Mouse (Mus musculus) embryonic facial prominence, embryonic 13.5 days (tissue): ENCODE measurements around the gene Hif1an. TPM values are rescaled to one million over a fixed set of nuclear protein-coding genes. Genes with fewer than 3 reads are reported as not detected.
A peak's percentile ranks its signal among the peaks of the same experiment; 100 is the strongest.

Experiments used
- ATAC-seq: fragments of 200-750 bp; cut with Nextera tagmentation; 2 replicates; pipeline ENCODE4 v1.8.0; 2017; ENCODE audit warnings: low read depth; ENCODE audit not compliant: insufficient number of reproducible peaks, insufficient read depth, low FRiP score, low TSS enrichment
- H3K27ac ChIP-seq: fragments of 300-500 bp; sonication (generic); 2 replicates; pipeline ENCODE4 v1.5.1; 2015; ENCODE audit warnings: moderate library complexity, mild to moderate bottlenecking, inconsistent platforms
- H3K27me3 ChIP-seq: fragments of 300-500 bp; sonication (generic); 2 replicates; pipeline ENCODE4 v1.6.1; 2015; ENCODE audit warnings: mild to moderate bottlenecking, inconsistent platforms
- H3K36me3 ChIP-seq: fragments of 300-500 bp; sonication (generic); 2 replicates; pipeline ENCODE4 v1.6.1; 2015; ENCODE audit warnings: mild to moderate bottlenecking, inconsistent platforms
- H3K4me1 ChIP-seq: fragments of 300-500 bp; sonication (generic); 2 replicates; pipeline ENCODE4 v1.6.1; 2015; ENCODE audit warnings: inconsistent platforms
- H3K4me2 ChIP-seq: fragments of 300-500 bp; sonication (generic); 2 replicates; pipeline ENCODE4 v1.6.1; 2015; ENCODE audit warnings: moderate library complexity, mild to moderate bottlenecking, inconsistent platforms
- H3K4me3 ChIP-seq: fragments of 300-500 bp; sonication (generic); 2 replicates; pipeline ENCODE4 v1.5.1; 2015; ENCODE audit warnings: mild to moderate bottlenecking, inconsistent platforms
- H3K9ac ChIP-seq: fragments of 300-500 bp; sonication (generic); 2 replicates; pipeline ENCODE4 v1.6.1; 2015; ENCODE audit warnings: mild to moderate bottlenecking, inconsistent platforms
- H3K9me3 ChIP-seq: fragments of 300-500 bp; sonication (generic); 2 replicates; pipeline ENCODE4 v1.6.1; 2016; ENCODE audit warnings: inconsistent platforms
- WGBS: fragments of 180-500 bp; shearing (Covaris S2); methylation state at CpG from one replicate; pipeline ENCODE4 v1.1.7; 2015; ENCODE audit warnings: mixed read lengths; 5-methylcytosine and 5-hydroxymethylcytosine counted together
- polyA plus RNA-seq: library from polyadenylated mRNA; unstranded; fragments of >200 nt; fragmentation: Nextera tagmentation; extraction: Ambion mirVana; gene quantifications from 2 replicates; pipeline ENCODE4 v1.2.1, GENCODE M21; 2015

Gene Hif1an
- polyA plus RNA-seq, 1 experiment from 2014 or later = 29.3 TPM

DNA sequence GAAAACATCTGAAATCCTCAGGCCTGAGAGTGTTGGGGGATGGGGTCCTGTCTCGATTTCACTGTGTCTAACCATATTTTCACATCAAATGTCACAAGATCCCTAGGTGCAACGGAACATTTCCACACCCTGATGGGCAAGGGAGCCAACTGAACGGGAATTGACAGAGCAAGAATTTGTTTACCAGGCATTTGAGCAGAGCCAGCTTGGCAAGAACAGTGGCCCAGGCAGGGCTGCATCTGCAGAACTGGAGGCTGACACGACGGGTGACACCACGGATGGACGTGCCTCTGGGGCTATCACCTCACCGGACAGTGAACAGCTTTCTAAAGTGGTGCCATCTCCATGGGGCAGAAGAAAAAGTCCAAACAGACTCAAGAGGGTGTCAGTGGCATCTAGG is 25.2 kb upstream of the Hif1an start:
- H3K4me1 ChIP-seq = 0 out of 2 replicates have a peak, but pooled peaks cover 2% of the 10 kb centered on the region
- H3K4me2 ChIP-seq = no peak overlapping the region
- no peak overlapping the region for H3K4me3 ChIP-seq
- no peak overlapping the region for H3K9ac ChIP-seq
- no peaks in the 10 kb centered on the region for H3K36me3 ChIP-seq
- no peak for ATAC-seq
- 74% methylated on average over 8 of the region's 8 CpGs for WGBS
- H3K27ac ChIP-seq = no peak overlapping the region
- H3K27me3 ChIP-seq = no peaks in the 10 kb centered on the region; the same call in 1 of the 2 replicates
- H3K9me3 ChIP-seq = peaks cover 11% of the 10 kb centered on the region

DNA sequence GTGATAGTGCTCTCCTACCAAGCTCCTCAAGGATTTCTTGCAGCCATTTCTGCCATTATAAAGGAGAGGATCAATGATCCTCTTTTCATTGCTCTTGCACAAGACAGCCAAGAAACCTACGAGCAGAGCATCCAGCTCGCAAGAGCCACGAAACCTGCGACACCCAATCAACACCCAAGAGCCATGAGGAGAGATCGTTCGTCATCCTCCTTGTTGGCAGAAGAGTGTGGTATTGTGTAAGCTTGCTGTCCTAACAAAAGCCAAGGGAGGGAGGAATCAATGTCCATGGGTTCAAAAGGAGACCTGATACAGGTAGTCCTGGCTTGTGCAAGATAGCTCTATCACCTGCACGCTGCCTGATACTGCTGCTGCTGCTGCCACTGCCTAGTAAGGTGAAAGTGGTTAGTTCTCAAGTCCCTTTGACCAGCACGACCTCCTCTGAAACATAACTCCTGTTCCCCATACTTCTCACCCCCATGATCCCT is 19.9 kb upstream of the Hif1an start:
- no peak for ATAC-seq
- WGBS = 90% methylated on average over 8 of the region's 8 CpGs
- Histone ChIP-seq H3K4me3 (no peak overlapping the region), H3K9ac (no peak overlapping the region), H3K27me3 (peaks cover 37% of the 10 kb centered on the region), H3K36me3 (no peaks in the 10 kb centered on the region; the same call in 1 of the 2 replicates), H3K27ac (no peak overlapping the region), H3K4me1 (peaks cover 7% of the 10 kb centered on the region), H3K4me2 (no peak overlapping the region), H3K9me3 (peaks cover 11% of the 10 kb centered on the region)

DNA sequence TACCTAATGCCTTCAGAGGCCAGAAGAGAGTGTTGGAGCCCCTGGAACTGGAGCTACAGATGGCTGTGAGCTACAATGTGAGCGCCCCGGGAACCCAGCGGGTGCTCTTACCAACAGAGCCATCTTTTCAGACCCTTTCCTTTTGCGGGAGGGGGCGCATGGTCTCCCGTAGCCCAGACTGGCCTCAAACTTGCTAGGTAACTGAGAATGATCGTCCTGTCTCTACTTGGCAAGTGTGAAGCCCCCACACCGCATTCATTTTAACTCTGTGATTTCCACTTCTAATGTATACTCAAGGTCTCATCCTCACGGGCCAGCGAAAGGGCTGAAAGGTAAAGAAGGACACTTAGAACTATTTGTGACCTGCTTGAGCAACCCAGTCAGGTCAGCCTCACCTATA is 18.3 kb upstream of the Hif1an start:
- H3K36me3 ChIP-seq = peaks cover 16% of the 10 kb centered on the region
- H3K4me3 ChIP-seq = no peak overlapping the region
- H3K27me3 ChIP-seq = peaks cover 37% of the 10 kb centered on the region
- no peak overlapping the region for H3K4me2 ChIP-seq
- H3K4me1 ChIP-seq = peaks cover 7% of the 10 kb centered on the region
- H3K9me3 ChIP-seq = peaks cover 11% of the 10 kb centered on the region
- ATAC-seq = no peak
- no peak overlapping the region for H3K27ac ChIP-seq
- 61% methylated on average over 10 of the region's 10 CpGs for WGBS
- no peak overlapping the region for H3K9ac ChIP-seq

- peaks cover 37% of the 10 kb centered on the region for H3K27me3 ChIP-seq
- H3K4me3 ChIP-seq = peak overlapping the region; percentile 45; the same call in 1 of the 2 replicates
- peaks cover 20% of the 10 kb centered on the region for H3K36me3 ChIP-seq
- peaks cover 7% of the 10 kb centered on the region for H3K4me1 ChIP-seq
- no peak for ATAC-seq
- peak overlapping the region; percentile 79 for H3K4me2 ChIP-seq
- WGBS = 3% methylated on average over 13 of the region's 13 CpGs
- no peak overlapping the region for H3K27ac ChIP-seq
- no peak overlapping the region for H3K9ac ChIP-seq
- peaks cover 11% of the 10 kb centered on the region for H3K9me3 ChIP-seq
These were observed 17.9 kb upstream of the Hif1an start for GRCm38 (mm10) chr19:44544775-44545174.

- Histone ChIP-seq H3K9me3 (peaks cover 7% of the 10 kb centered on the region; the same call in 1 of the 2 replicates), H3K4me1 (peaks cover 7% of the 10 kb centered on the region), H3K27ac (no peak within 1 kb of the TSS), H3K27me3 (peaks cover 37% of the 10 kb centered on the region), H3K4me3 (peak within 1 kb of the TSS; percentile 45), H3K9ac (peak within 1 kb of the TSS; percentile 68), H3K4me2 (peak within 1 kb of the TSS; percentile 79), H3K36me3 (peaks cover 27% of the 10 kb centered on the region)
- ATAC-seq = no peak
- WGBS = 3% methylated on average over 46 of the region's 47 CpGs
These were observed 17.2 kb upstream of the Hif1an start, which contains the start of gene Sec31b for GRCm38 (mm10) chr19:44545321-44546041. Gene Sec31b (minus strand): TSS chr19:44545864.

DNA sequence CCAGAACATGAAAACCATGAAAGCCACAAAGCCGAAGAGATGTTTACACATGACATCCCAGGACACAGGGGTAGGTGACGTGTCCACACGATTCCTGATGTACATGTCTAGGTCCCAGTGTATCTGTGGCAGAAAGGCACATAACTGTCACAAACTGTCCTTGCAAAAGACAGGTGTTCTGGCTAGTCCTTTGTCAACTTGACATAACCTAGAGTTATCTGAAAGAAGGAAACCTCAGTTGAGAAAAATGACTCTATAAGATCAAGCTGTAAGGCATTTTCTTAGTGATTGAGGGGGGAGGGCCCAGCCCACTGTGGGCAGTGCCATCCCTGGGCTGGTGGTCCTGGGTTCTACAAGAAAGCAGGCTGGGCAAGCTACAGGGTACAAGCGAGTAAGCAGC is 9.9 kb upstream of the Hif1an start, which contains the start of gene Gm20538:
Gene Gm20538, minus strand, starts transcription at position 101 of the 400 bp plus-strand sequence.
- H3K36me3 ChIP-seq = peaks cover 56% of the 10 kb centered on the region
- WGBS = 94% methylated on average over 4 of the region's 4 CpGs
- H3K9ac ChIP-seq = no peak within 1 kb of the TSS

GRCm38 (mm10) chr19:44553286-44553685 is 9.4 kb upstream of the Hif1an start:
- H3K27ac ChIP-seq = no peak overlapping the region
- peaks cover 50% of the 10 kb centered on the region for H3K36me3 ChIP-seq
- peaks cover 13% of the 10 kb centered on the region for H3K4me1 ChIP-seq
- WGBS = 90% methylated on average over 4 of the region's 4 CpGs
- H3K27me3 ChIP-seq = peaks cover 5% of the 10 kb centered on the region; the same call in 1 of the 2 replicates
- no peak overlapping the region for H3K4me2 ChIP-seq
- H3K9ac ChIP-seq = no peak overlapping the region
- H3K9me3 ChIP-seq = no peaks in the 10 kb centered on the region
- no peak for ATAC-seq
- H3K4me3 ChIP-seq = no peak overlapping the region

More for the DNA sequence above, 9.9 kb upstream of the Hif1an start, which contains the start of gene Gm20538:
- ATAC-seq = no peak
- no peak within 1 kb of the TSS for H3K27ac ChIP-seq
- no peak within 1 kb of the TSS for H3K4me3 ChIP-seq
- H3K27me3 ChIP-seq = peaks cover under 1% of the 10 kb centered on the region; the same call in 1 of the 2 replicates
- peaks cover 13% of the 10 kb centered on the region for H3K4me1 ChIP-seq
- H3K4me2 ChIP-seq = no peak within 1 kb of the TSS
- no peaks in the 10 kb centered on the region for H3K9me3 ChIP-seq

- H3K4me1 ChIP-seq = peaks cover 13% of the 10 kb centered on the region
- H3K9ac ChIP-seq = peak overlapping the region; percentile 93
- ATAC-seq = no peak
- no peak overlapping the region for H3K27ac ChIP-seq
- H3K9me3 ChIP-seq = no peaks in the 10 kb centered on the region
- 4% methylated on average over 8 of the region's 8 CpGs for WGBS
- peak overlapping the region; percentile 90 for H3K4me2 ChIP-seq
- peaks cover 38% of the 10 kb centered on the region for H3K36me3 ChIP-seq
- H3K4me3 ChIP-seq = peak overlapping the region; percentile 92
- H3K27me3 ChIP-seq = peaks cover 12% of the 10 kb centered on the region; the same call in 1 of the 2 replicates
These were observed 8.2 kb upstream of the Hif1an start for GRCm38 (mm10) chr19:44554490-44554860.

DNA sequence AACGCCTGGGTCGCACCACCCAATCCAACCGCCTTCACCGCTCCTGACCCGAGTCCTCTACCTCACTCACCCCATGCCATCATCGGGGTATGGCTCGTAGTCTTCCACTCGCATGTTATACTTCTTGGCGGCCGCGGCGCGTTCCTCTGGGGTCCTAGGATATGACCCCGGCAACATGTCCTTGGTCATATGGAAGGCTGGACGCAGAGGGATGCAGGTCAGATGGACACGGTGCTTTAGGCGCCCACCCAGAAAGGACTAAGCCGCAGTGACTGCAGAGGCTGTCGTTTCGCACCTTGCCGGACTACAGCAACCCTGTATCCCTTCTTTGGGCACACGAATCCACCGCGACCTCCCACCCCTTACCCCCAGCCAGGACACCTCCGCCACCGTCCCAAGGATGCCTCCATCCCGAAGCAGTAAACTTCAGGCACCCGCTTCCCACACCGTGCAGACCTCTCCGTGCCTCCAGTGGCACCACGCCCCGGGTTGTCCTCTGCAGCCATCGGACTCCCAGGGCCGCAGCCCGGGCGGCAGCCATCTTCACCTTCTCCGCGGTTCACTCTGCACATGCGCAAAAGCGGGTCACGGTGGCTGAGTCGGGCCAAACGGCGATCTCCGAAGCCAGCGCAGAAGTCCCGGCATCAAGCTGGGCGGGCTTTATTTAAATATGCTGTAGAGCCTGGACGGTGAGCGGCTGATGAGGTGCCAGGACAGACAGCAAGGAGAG is 7.6 kb upstream of the Hif1an start, which contains the start of gene Ndufb8:
Gene Ndufb8, minus strand, starts transcription at position 580 of the 730 bp plus-strand sequence.
- peak within 1 kb of the TSS; percentile 90 for H3K4me2 ChIP-seq
- peaks cover 13% of the 10 kb centered on the region for H3K4me1 ChIP-seq
- no peaks in the 10 kb centered on the region for H3K9me3 ChIP-seq
- WGBS = under 1% methylated on average over 50 of the region's 50 CpGs
- peak within 1 kb of the TSS; percentile 92 for H3K4me3 ChIP-seq
- peaks cover 33% of the 10 kb centered on the region for H3K36me3 ChIP-seq
- H3K27ac ChIP-seq = peak within 1 kb of the TSS; percentile 69; the same call in 1 of the 2 replicates
- ATAC-seq = peak; percentile 69
- peak within 1 kb of the TSS; percentile 93 for H3K9ac ChIP-seq
- H3K27me3 ChIP-seq = peaks cover 12% of the 10 kb centered on the region; the same call in 1 of the 2 replicates

DNA sequence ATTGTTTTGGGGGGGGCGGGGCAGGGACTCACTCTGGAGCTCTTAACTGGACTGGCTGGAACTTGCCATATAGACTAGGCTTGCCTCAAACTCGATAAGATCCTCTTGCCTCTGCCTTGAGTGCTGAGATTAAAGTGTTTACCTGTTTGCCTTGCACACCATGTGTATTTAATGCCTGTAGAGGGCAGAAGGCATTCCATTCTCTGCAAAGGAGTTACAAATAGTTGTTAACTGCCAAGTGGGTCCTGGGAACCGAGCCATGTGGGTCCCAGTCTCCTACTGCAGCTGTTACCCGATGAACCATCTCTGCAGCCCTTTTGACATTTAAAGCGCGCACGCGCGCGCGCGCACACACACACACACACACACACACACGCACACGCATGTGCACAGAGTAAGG is 1.4 kb downstream of the Hif1an start:
- H3K4me1 ChIP-seq = peaks cover 27% of the 10 kb centered on the region
- 89% methylated on average over 14 of the region's 14 CpGs for WGBS
- H3K4me2 ChIP-seq = peak overlapping the region; percentile 84
- H3K36me3 ChIP-seq = peaks cover 44% of the 10 kb centered on the region
- H3K9ac ChIP-seq = 0 out of 2 replicates have a peak overlapping the region, but pooled peaks have one; percentile 21
- no peak for ATAC-seq
- H3K27ac ChIP-seq = no peak overlapping the region
- no peaks in the 10 kb centered on the region for H3K9me3 ChIP-seq
- H3K4me3 ChIP-seq = peak overlapping the region; percentile 79
- H3K27me3 ChIP-seq = no peaks in the 10 kb centered on the region

- Histone ChIP-seq H3K4me1 (peaks cover 24% of the 10 kb centered on the region), H3K4me2 (no peak overlapping the region)
These were observed 5.1 kb downstream of the Hif1an start for GRCm38 (mm10) chr19:44567763-44568162.

More at GRCm38 (mm10) chr19:44567763-44568162, 5.1 kb downstream of the Hif1an start:
- H3K9me3 ChIP-seq = no peaks in the 10 kb centered on the region
- H3K36me3 ChIP-seq = peaks cover 81% of the 10 kb centered on the region
- H3K9ac ChIP-seq = no peak overlapping the region
- no peak overlapping the region for H3K4me3 ChIP-seq
- no peak for ATAC-seq
- no peaks in the 10 kb centered on the region for H3K27me3 ChIP-seq
- no peak overlapping the region for H3K27ac ChIP-seq
- 87% methylated on average over 3 of the region's 3 CpGs for WGBS
